Mouse (Mus musculus): ENCODE measurements around the gene Hoxb4. TPM values are rescaled to one million over a fixed set of nuclear protein-coding genes. Genes with fewer than 3 reads are reported as not detected.

Gene Hoxb4
- total RNA-seq, 1 experiment from 2014 or later: 4.0 TPM

- no peak for ATAC-seq (replicated peaks in 1 of 2; ENCODE audit: insufficient read depth in 1 of 2, low FRiP score in 2 of 2, low TSS enrichment in 1 of 2, low read depth in 1 of 2, poor library complexity in 2 of 2, severe bottlenecking in 2 of 2)
Observed at GRCm38 (mm10) chr11:96282795-96283430, 35.2 kb upstream of the Hoxb4 start.

- peak; percentile 47 to 56; a peak in 2 of 4 replicates for ATAC-seq (replicated peaks in 1 of 2; ENCODE audit: insufficient read depth in 1 of 2, low FRiP score in 2 of 2, low TSS enrichment in 1 of 2, low read depth in 1 of 2, poor library complexity in 2 of 2, severe bottlenecking in 2 of 2)
Observed at GRCm38 (mm10) chr11:96284041-96284749, 33.9 kb upstream of the Hoxb4 start.

- ATAC-seq (replicated peaks in 1 of 2; ENCODE audit: insufficient read depth in 1 of 2, low FRiP score in 2 of 2, low TSS enrichment in 1 of 2, low read depth in 1 of 2, poor library complexity in 2 of 2, severe bottlenecking in 2 of 2): no peak
Observed at GRCm38 (mm10) chr11:96284774-96285734, 33.0 kb upstream of the Hoxb4 start.

GRCm38 (mm10) chr11:96285771-96286738, 32.0 kb upstream of the Hoxb4 start, which contains the start of gene Hoxb7:
Hoxb7 (plus strand) TSS chr11:96286623.
- no peak for ATAC-seq (replicated peaks in 1 of 2; ENCODE audit: insufficient read depth in 1 of 2, low FRiP score in 2 of 2, low TSS enrichment in 1 of 2, low read depth in 1 of 2, poor library complexity in 2 of 2, severe bottlenecking in 2 of 2)

- ATAC-seq (replicated peaks in 1 of 2; ENCODE audit: insufficient read depth in 1 of 2, low FRiP score in 2 of 2, low TSS enrichment in 1 of 2, low read depth in 1 of 2, poor library complexity in 2 of 2, severe bottlenecking in 2 of 2): no peak
Observed at GRCm38 (mm10) chr11:96286739-96287385, 31.2 kb upstream of the Hoxb4 start.

- ATAC-seq (replicated peaks in 1 of 2; ENCODE audit: insufficient read depth in 1 of 2, low FRiP score in 2 of 2, low TSS enrichment in 1 of 2, low read depth in 1 of 2, poor library complexity in 2 of 2, severe bottlenecking in 2 of 2): no peak
Observed at GRCm38 (mm10) chr11:96287411-96287810, 30.7 kb upstream of the Hoxb4 start.

GRCm38 (mm10) chr11:96288455-96289221, 29.4 kb upstream of the Hoxb4 start:
- no peak for ATAC-seq (replicated peaks in 1 of 2; ENCODE audit: insufficient read depth in 1 of 2, low FRiP score in 2 of 2, low TSS enrichment in 1 of 2, low read depth in 1 of 2, poor library complexity in 2 of 2, severe bottlenecking in 2 of 2)

- no peak for ATAC-seq (replicated peaks in 1 of 2; ENCODE audit: insufficient read depth in 1 of 2, low FRiP score in 2 of 2, low TSS enrichment in 1 of 2, low read depth in 1 of 2, poor library complexity in 2 of 2, severe bottlenecking in 2 of 2)
Observed at GRCm38 (mm10) chr11:96289293-96289692, 28.8 kb upstream of the Hoxb4 start.

GRCm38 (mm10) chr11:96289837-96290236, 28.2 kb upstream of the Hoxb4 start:
- ATAC-seq (replicated peaks in 1 of 2; ENCODE audit: insufficient read depth in 1 of 2, low FRiP score in 2 of 2, low TSS enrichment in 1 of 2, low read depth in 1 of 2, poor library complexity in 2 of 2, severe bottlenecking in 2 of 2): no peak

GRCm38 (mm10) chr11:96290705-96291355, 27.2 kb upstream of the Hoxb4 start:
- ATAC-seq (replicated peaks in 1 of 2; ENCODE audit: insufficient read depth in 1 of 2, low FRiP score in 2 of 2, low TSS enrichment in 1 of 2, low read depth in 1 of 2, poor library complexity in 2 of 2, severe bottlenecking in 2 of 2): no peak

GRCm38 (mm10) chr11:96291681-96292564, 26.1 kb upstream of the Hoxb4 start, which contains the start of gene Hoxb6:
Hoxb6 (plus strand) TSS chr11:96292476.
- ATAC-seq (replicated peaks in 1 of 2; ENCODE audit: insufficient read depth in 1 of 2, low FRiP score in 2 of 2, low TSS enrichment in 1 of 2, low read depth in 1 of 2, poor library complexity in 2 of 2, severe bottlenecking in 2 of 2): no peak

- ATAC-seq (replicated peaks in 1 of 2; ENCODE audit: insufficient read depth in 1 of 2, low FRiP score in 2 of 2, low TSS enrichment in 1 of 2, low read depth in 1 of 2, poor library complexity in 2 of 2, severe bottlenecking in 2 of 2): no peak
Observed at GRCm38 (mm10) chr11:96292565-96293301, 25.3 kb upstream of the Hoxb4 start.

GRCm38 (mm10) chr11:96293302-96293921, 24.7 kb upstream of the Hoxb4 start:
- no peak for ATAC-seq (replicated peaks in 1 of 2; ENCODE audit: insufficient read depth in 1 of 2, low FRiP score in 2 of 2, low TSS enrichment in 1 of 2, low read depth in 1 of 2, poor library complexity in 2 of 2, severe bottlenecking in 2 of 2)

Data from hematopoietic stem cell, adult 5-6 weeks (primary cell).